Mouse (Mus musculus): ENCODE measurements at regions not wholly inside any gene's neighbourhood (a gene's known extent, or its start where the extent isn't known, plus 50 kb on each side); places are given as distances from the start of the nearest gene placed in this dataset.

GRCm38 (mm10) chr13:59313725-59314330 is 271.2 kb downstream of the Agtpbp1 start:
- Histone ChIP-seq H3K27ac (no peak overlapping the region), H3K36me3 (no peaks in the 10 kb centered on the region), H3K4me2 (no peak overlapping the region), H3K9me3 (no peaks in the 10 kb centered on the region), H3K4me1 (no peaks in the 10 kb centered on the region), H3K4me3 (no peak overlapping the region), H3K27me3 (no peaks in the 10 kb centered on the region; the same call in 1 of the 2 replicates), H3K9ac (no peak overlapping the region)
- ATAC-seq (ENCODE audit: borderline replicate concordance, extremely low read depth, low FRiP score, low TSS enrichment), result no peak
- 79% methylated on average over 7 of the region's 7 CpGs for WGBS

- no peak overlapping the region for H3K9ac ChIP-seq
- 5% methylated on average over 5 of the region's 5 CpGs for WGBS
Measured at GRCm38 (mm10) chr13:59292905-59293304, 292.1 kb downstream of the Agtpbp1 start.

GRCm38 (mm10) chr13:59289127-59289526 is 295.9 kb downstream of the Agtpbp1 start:
- Histone ChIP-seq H3K27me3 (no peaks in the 10 kb centered on the region), H3K9ac (no peak overlapping the region), H3K27ac (no peak overlapping the region), H3K36me3 (no peaks in the 10 kb centered on the region), H3K4me3 (no peak overlapping the region), H3K4me2 (no peak overlapping the region), H3K4me1 (no peaks in the 10 kb centered on the region), H3K9me3 (no peaks in the 10 kb centered on the region)
- no peak for ATAC-seq (ENCODE audit: borderline replicate concordance, extremely low read depth, low FRiP score, low TSS enrichment)
- 57% methylated on average over 11 of the region's 11 CpGs for WGBS

More at GRCm38 (mm10) chr13:59292905-59293304, 292.1 kb downstream of the Agtpbp1 start:
- Histone ChIP-seq H3K4me2 (no peak overlapping the region), H3K27me3 (no peaks in the 10 kb centered on the region), H3K9me3 (no peaks in the 10 kb centered on the region), H3K4me3 (no peak overlapping the region), H3K4me1 (no peaks in the 10 kb centered on the region), H3K36me3 (no peaks in the 10 kb centered on the region), H3K27ac (no peak overlapping the region)
- no peak for ATAC-seq (ENCODE audit: borderline replicate concordance, extremely low read depth, low FRiP score, low TSS enrichment)

- H3K4me3 ChIP-seq, result no peak overlapping the region
- no peak overlapping the region for H3K27ac ChIP-seq
- H3K4me1 ChIP-seq, result peaks cover 12% of the 10 kb centered on the region
- H3K27me3 ChIP-seq, result no peaks in the 10 kb centered on the region
- no peaks in the 10 kb centered on the region for H3K36me3 ChIP-seq
- H3K9ac ChIP-seq, result no peak overlapping the region
- 81% methylated on average over 5 of the region's 5 CpGs for whole genome bisulfite sequencing
- no peak for ATAC-seq (ENCODE audit: borderline replicate concordance, extremely low read depth, low FRiP score, low TSS enrichment)
- H3K4me2 ChIP-seq, result no peak overlapping the region
- H3K9me3 ChIP-seq, result no peaks in the 10 kb centered on the region
Measured at GRCm38 (mm10) chr13:59281199-59281598, 303.8 kb downstream of the Agtpbp1 start.

GRCm38 (mm10) chr13:59279136-59279535 is 305.9 kb downstream of the Agtpbp1 start:
- H3K36me3 ChIP-seq, result no peaks in the 10 kb centered on the region
- H3K4me1 ChIP-seq, result peaks cover 12% of the 10 kb centered on the region
- H3K9me3 ChIP-seq, result no peaks in the 10 kb centered on the region
- no peak overlapping the region for H3K27ac ChIP-seq
- no peak overlapping the region for H3K4me3 ChIP-seq
- ATAC-seq (ENCODE audit: borderline replicate concordance, extremely low read depth, low FRiP score, low TSS enrichment), result 0 out of 2 replicates have a peak, but pooled peaks have one; percentile 31
- no peak overlapping the region for H3K9ac ChIP-seq
- 22% methylated on average over 4 of the region's 4 CpGs for WGBS
- H3K4me2 ChIP-seq, result no peak overlapping the region
- H3K27me3 ChIP-seq, result no peaks in the 10 kb centered on the region

- 74% methylated on average over 4 of the region's 4 CpGs for WGBS
- H3K27ac ChIP-seq, result no peak overlapping the region
- no peaks in the 10 kb centered on the region for H3K9me3 ChIP-seq
- H3K9ac ChIP-seq, result no peak overlapping the region
- no peaks in the 10 kb centered on the region for H3K36me3 ChIP-seq
- no peaks in the 10 kb centered on the region for H3K27me3 ChIP-seq
- H3K4me2 ChIP-seq, result no peak overlapping the region
- no peaks in the 10 kb centered on the region for H3K4me1 ChIP-seq
- H3K4me3 ChIP-seq, result no peak overlapping the region
- no peak for ATAC-seq (ENCODE audit: borderline replicate concordance, extremely low read depth, low FRiP score, low TSS enrichment)
Measured at GRCm38 (mm10) chr13:59271661-59272060, 313.4 kb downstream of the Agtpbp1 start.

- no peak for ATAC-seq (ENCODE audit: borderline replicate concordance, extremely low read depth, low FRiP score, low TSS enrichment)
Measured at GRCm38 (mm10) chr13:59266854-59267253, 318.2 kb downstream of the Agtpbp1 start.

GRCm38 (mm10) chr13:59264126-59264525 is 320.9 kb downstream of the Agtpbp1 start:
- H3K4me3 ChIP-seq, result no peak overlapping the region
- H3K9me3 ChIP-seq, result no peaks in the 10 kb centered on the region
- H3K27me3 ChIP-seq, result no peaks in the 10 kb centered on the region
- ATAC-seq (ENCODE audit: borderline replicate concordance, extremely low read depth, low FRiP score, low TSS enrichment), result no peak
- H3K9ac ChIP-seq, result no peak overlapping the region
- H3K4me2 ChIP-seq, result no peak overlapping the region
- no peaks in the 10 kb centered on the region for H3K4me1 ChIP-seq
- H3K36me3 ChIP-seq, result no peaks in the 10 kb centered on the region
- H3K27ac ChIP-seq, result no peak overlapping the region
- 73% methylated on average over 11 of the region's 11 CpGs for WGBS

More at GRCm38 (mm10) chr13:59266854-59267253, 318.2 kb downstream of the Agtpbp1 start:
- no peaks in the 10 kb centered on the region for H3K4me1 ChIP-seq
- WGBS, result 68% methylated on average over 4 of the region's 4 CpGs
- H3K36me3 ChIP-seq, result no peaks in the 10 kb centered on the region
- no peak overlapping the region for H3K9ac ChIP-seq
- H3K9me3 ChIP-seq, result no peaks in the 10 kb centered on the region
- no peak overlapping the region for H3K27ac ChIP-seq
- no peaks in the 10 kb centered on the region for H3K27me3 ChIP-seq
- H3K4me3 ChIP-seq, result no peak overlapping the region
- H3K4me2 ChIP-seq, result no peak overlapping the region

GRCm38 (mm10) chr13:59261924-59262323 is 323.1 kb downstream of the Agtpbp1 start:
- no peak for ATAC-seq (ENCODE audit: borderline replicate concordance, extremely low read depth, low FRiP score, low TSS enrichment)
- WGBS, result 43% methylated on average over 3 of the region's 3 CpGs

GRCm38 (mm10) chr13:59255798-59256435 is 329.1 kb downstream of the Agtpbp1 start:
- no peaks in the 10 kb centered on the region for H3K9me3 ChIP-seq
- 79% methylated on average over 12 of the region's 12 CpGs for WGBS

More at GRCm38 (mm10) chr13:59261924-59262323, 323.1 kb downstream of the Agtpbp1 start:
- no peak overlapping the region for H3K9ac ChIP-seq
- H3K9me3 ChIP-seq, result no peaks in the 10 kb centered on the region
- H3K4me3 ChIP-seq, result no peak overlapping the region
- no peak overlapping the region for H3K27ac ChIP-seq
- no peaks in the 10 kb centered on the region for H3K27me3 ChIP-seq
- H3K36me3 ChIP-seq, result no peaks in the 10 kb centered on the region
- H3K4me1 ChIP-seq, result no peaks in the 10 kb centered on the region
- H3K4me2 ChIP-seq, result no peak overlapping the region

GRCm38 (mm10) chr13:59253667-59254558 is 331.1 kb downstream of the Agtpbp1 start:
- H3K27ac ChIP-seq, result no peak overlapping the region
- no peak overlapping the region for H3K4me3 ChIP-seq
- ATAC-seq (ENCODE audit: borderline replicate concordance, extremely low read depth, low FRiP score, low TSS enrichment), result no peak
- no peaks in the 10 kb centered on the region for H3K27me3 ChIP-seq
- no peaks in the 10 kb centered on the region for H3K4me1 ChIP-seq
- no peaks in the 10 kb centered on the region for H3K9me3 ChIP-seq
- no peak overlapping the region for H3K4me2 ChIP-seq
- H3K9ac ChIP-seq, result no peak overlapping the region
- H3K36me3 ChIP-seq, result no peaks in the 10 kb centered on the region
- 52% methylated on average over 13 of the region's 13 CpGs for WGBS

More at GRCm38 (mm10) chr13:59255798-59256435, 329.1 kb downstream of the Agtpbp1 start:
- Histone ChIP-seq H3K27me3 (no peaks in the 10 kb centered on the region), H3K27ac (no peak overlapping the region), H3K9ac (no peak overlapping the region), H3K4me2 (no peak overlapping the region), H3K36me3 (no peaks in the 10 kb centered on the region), H3K4me1 (no peaks in the 10 kb centered on the region), H3K4me3 (no peak overlapping the region)
- ATAC-seq (ENCODE audit: borderline replicate concordance, extremely low read depth, low FRiP score, low TSS enrichment), result no peak
